Mouse (Mus musculus): ENCODE measurements around the gene Bbof1. TPM values are rescaled to one million over a fixed set of nuclear protein-coding genes. Genes with fewer than 3 reads are reported as not detected.

The Bbof1 gene
- 0.28 and 0.32 TPM in 2 replicates for polyA plus RNA-seq (2012; rRNA removed)

DNA sequence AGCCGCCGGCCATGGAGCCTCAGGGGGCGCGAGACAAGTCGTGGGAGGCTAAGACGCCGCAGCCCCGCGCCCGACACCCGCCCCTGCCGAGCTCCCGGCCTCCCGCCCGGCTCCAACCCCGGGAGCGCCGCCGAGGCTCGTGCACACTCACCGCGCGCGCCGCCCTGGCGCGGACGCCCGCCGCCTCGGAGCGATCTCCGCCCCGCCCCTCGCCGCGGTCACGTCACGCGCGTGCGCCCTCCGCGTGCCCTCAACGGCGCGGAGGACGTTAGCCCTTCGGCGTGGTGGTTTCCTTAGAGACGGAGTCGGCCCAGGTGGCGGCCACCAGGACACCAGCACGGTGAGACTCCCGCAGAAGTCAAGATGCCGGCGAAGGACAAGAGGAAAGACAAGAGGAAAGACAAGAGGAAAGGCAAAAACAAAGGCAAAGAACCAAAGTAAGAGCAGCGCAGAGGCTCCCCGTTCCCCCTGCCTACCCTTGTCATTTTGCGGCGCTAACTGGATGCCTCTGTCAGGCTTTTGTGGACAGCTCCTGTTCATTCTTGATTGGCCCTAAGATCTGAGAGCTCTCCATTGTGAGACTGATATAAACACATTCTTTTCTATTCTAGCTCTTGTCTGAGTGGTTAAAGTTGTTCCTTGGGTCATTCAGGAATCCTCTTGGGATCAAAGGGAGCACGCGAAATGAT is at the start of gene Bbof1, which contains the start of gene Entpd5:
Bbof1 (plus strand) TSS at position 253 of the 689 bp plus-strand sequence.
Entpd5 (minus strand) TSS at position 211 of the 689 bp plus-strand sequence.

DNA sequence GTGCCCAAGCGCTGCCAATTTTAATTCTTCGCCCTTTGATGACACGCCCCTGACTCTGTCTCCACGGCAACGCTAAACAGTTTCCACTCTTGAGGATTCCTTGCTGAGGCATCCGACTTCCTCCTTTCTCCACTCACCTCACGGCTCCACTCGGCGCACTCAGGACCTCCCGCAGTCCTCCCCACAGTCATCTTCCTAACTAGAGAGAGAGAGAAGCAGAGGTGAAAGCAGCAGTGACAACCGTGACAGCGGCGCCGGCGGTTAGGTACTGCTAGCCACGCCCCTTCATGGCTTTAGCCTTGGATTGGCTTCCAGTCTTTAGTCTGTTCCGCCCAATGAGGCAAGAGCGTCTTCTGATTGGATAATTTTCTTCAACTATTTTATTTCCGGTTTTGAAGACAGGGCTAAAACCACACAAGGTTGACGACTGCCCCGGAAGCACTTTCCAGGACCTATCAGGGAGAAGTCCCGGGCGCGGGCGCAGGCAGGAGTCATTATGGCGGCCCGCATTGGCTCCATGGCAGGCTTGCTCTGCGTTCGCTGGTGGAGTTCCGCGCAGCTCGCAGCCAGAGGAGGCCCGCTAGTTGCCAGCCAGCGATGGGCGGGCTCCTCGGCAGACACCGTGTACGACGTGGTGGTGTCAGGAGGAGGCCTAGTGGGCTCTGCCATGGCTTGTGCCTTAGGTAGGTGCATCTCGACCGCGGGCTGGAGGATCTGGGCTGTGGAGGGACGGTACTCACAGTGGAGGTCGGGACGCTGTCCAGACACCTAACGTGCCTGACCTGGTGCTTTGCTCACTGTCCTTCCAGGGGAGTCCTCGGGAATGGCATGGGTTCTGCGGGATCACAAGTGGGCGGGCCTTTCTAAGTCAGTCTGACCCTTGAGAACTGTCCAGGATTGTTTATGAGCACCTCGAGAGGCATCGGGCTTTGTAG is 47.0 kb upstream of the Bbof1 start, which contains the start of the genes Coq6 and Fam161b:
Coq6 (plus strand) TSS at position 103 of the 935 bp plus-strand sequence.
Fam161b (minus strand) TSS at position 279 of the 935 bp plus-strand sequence.

DNA sequence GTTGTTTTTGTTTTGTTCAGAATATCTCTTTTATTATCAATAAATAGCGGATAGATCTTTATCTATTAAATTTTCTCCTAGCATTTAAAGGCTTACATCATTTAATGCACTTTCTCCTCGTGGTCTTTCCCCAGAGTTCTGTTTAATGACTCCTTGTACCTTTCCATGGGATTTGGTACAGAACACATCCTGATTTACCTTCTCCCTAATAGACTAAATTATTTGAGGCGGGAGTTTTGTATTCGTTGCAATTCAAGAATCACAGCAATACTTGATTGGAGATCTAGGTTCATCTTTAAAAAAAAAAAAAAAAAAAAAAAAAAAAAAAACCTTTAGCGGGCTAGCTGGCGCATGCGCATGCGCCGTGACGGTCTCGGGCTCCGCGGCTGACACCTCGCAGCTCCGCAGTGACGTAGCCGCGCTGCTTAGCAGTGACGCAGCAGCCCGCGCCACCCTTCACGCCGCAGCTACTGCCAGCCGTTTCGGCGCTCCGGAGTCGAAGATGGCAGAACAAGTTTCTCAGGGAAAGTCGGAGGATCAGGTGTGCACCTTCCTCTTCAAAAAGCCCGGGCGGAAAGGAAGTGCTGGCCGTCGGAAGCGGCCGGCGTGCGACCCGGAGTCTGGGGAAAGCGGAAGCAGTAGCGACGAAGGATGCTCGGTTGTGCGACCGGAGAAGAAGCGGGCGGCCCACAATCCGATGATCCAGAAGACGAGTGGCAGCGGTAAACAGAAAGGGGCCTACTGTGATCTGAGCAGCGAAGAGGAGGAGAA is 8.1 kb downstream of the Bbof1 start, which contains the start of gene Rnf113a2:
Rnf113a2 (plus strand) TSS at position 363 of the 771 bp plus-strand sequence.

DNA sequence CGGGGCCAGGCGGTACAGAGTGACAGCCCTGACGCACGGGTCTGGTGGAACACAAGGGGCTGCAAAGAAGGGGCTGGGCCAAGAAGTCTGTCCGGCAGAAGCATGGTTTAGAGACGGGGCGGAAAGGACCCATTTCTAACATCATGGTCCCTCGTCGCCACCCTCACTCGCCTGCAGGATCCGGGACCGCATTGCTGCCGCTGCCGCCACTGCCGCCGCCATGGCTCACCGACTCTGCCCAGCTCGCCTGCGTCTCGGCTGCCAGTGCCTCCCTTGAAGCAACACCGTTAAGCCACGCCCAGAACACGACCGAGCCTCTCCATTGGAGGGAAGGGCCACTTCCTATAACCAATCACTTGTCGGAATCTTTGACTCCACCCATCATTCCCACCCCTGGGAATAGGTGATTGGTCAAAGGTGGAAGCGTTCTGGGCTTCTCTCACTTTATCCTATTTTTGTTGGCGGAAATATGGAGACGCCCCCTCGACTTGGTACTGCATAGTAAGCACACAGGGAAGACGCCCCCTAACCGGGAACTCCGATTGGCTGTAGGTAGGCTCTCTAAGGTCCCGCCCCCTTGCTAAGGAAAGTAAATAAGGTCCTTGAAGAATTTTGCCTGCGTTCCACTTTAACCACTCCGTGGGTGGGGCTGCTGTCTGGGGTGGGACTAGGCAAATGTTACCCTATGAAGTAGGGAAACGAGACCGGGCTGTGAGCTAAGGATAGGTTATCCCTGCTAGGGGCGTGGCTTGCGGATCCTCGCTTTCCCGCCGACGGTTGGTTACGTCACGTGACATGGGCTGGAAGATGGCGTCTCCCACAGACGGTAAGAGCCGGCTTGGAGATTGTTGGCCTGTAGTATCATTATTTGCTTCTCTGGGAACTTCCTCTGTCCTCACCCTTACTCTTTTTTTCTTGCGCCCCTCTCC is 42.1 kb downstream of the Bbof1 start, which contains the start of the genes Aldh6a1 and Lin52:
Aldh6a1 (minus strand) TSS at position 287 of the 929 bp plus-strand sequence.
Lin52 (plus strand) TSS at position 705 of the 929 bp plus-strand sequence.

Other genes starting within 250 kb of the Bbof1 start
- 4.0 and 6.0 TPM in 2 replicates for gene Elmsan1, start 190.2 kb upstream of the Bbof1 start, polyA plus RNA-seq (2012; rRNA removed)
- 17.3 and 19.0 TPM in 2 replicates for gene Ptgr2, start 123.8 kb upstream of the Bbof1 start, polyA plus RNA-seq (2012; rRNA removed)
- gene Zfp410, start 92.2 kb upstream of the Bbof1 start, polyA plus RNA-seq (2012; rRNA removed) = 19.1 and 20.3 TPM in 2 replicates
- gene Coq6, start 47.4 kb upstream of the Bbof1 start, polyA plus RNA-seq (2012; rRNA removed) = 19.3 and 21.1 TPM in 2 replicates
- gene Fam161b, start 47.2 kb upstream of the Bbof1 start, polyA plus RNA-seq (2012; rRNA removed) = 0.66 and 0.77 TPM in 2 replicates
- gene Entpd5, start within 50 bp of the Bbof1 start, polyA plus RNA-seq (2012; rRNA removed) = 8.9 and 10.3 TPM in 2 replicates
- 7.4 and 7.8 TPM in 2 replicates for gene Rnf113a2, start 8.1 kb downstream of the Bbof1 start, polyA plus RNA-seq (2012; rRNA removed)
- gene Aldh6a1, start 41.9 kb downstream of the Bbof1 start, polyA plus RNA-seq (2012; rRNA removed) = 57.0 and 59.6 TPM in 2 replicates
- 6.0 and 7.0 TPM in 2 replicates for gene Lin52, start 42.4 kb downstream of the Bbof1 start, polyA plus RNA-seq (2012; rRNA removed)
- not detected in 2 replicates for gene Vsx2, start 160.7 kb downstream of the Bbof1 start, polyA plus RNA-seq (2012; rRNA removed)
- gene Abcd4, start 208.3 kb downstream of the Bbof1 start, polyA plus RNA-seq (2012; rRNA removed) = 4.5 and 5.5 TPM in 2 replicates
- gene Vrtn, start 231.9 kb downstream of the Bbof1 start, polyA plus RNA-seq (2012; rRNA removed) = not detected in 2 replicates

All from liver, embryonic 18 days (tissue).